Mouse (Mus musculus) liver, postnatal 0 days (tissue): Measurements from ENCODE around the gene Gpr83.

ENCODE experiments used
- CTCF ChIP-seq: sonication (generic); IDR thresholded peaks from 2 replicates; pipeline ENCODE4 v1.5.1; 2016; ENCODE audit warnings: antibody characterized with exemption, low read depth
- EP300 ChIP-seq: IDR thresholded peaks from 2 replicates; pipeline ENCODE4 v1.6.1; 2016; ENCODE audit warnings: antibody characterized with exemption, low read depth, mild to moderate bottlenecking

DNA sequence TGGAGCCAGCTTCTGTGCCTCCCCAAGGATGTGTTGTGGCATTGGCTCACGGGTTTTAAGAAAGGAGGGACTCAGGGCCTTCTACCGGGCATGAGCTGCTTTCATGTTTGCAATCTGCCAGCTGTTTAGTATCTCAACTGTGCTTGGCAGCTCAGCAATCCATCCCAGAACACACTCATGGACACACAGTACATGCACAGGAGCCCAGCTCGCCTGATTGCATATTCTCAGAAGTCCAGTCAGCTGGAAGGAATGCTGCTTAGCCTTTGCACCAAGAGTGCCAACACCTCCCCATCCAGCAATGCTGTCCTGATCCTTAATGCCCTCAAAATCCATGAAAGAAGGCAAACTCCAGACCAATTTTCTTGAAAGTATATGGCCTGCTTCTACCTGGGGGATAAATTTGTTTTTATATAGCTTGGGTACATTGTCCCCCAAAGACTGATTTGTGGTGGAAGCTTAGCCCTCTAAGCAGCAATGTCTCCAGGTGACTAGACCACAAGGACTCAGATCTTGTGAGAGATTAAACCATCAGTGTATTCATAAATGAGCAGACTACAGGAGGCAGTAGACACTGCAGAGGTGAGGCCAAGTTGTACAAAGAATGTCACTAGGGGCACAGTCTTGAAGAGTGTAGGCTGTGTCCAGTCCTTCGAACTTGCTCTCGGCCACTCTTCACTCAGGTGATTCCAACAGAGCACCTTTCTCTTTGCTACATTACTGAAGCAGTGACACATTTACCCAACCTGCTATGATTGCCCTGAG, 15.9 kb downstream of the Gpr83 start:
- no peak for TF ChIP-seq CTCF
- no peak for TF ChIP-seq EP300
